Mouse (Mus musculus) liver, embryonic 14.5 days (tissue): ENCODE results near the gene Ngdn.

Experiments
- CTCF ChIP-seq: IDR thresholded peaks from 2 replicates; pipeline ENCODE4 v1.5.1; 2016; ENCODE audit warnings: antibody characterized with exemption, low read depth, control low read depth
- EP300 ChIP-seq: IDR thresholded peaks from 2 replicates; pipeline ENCODE4 v1.6.1; 2016; ENCODE audit warnings: antibody characterized with exemption, low read depth

GRCm38 (mm10) chr14:55016876-55017275 is 1.6 kb downstream of the Ngdn start:
- TF ChIP-seq CTCF (no peak), EP300 (no peak)
